Mouse (Mus musculus): ENCODE results near the gene Ptprt. TPM values are rescaled to one million over a fixed set of nuclear protein-coding genes. Genes with fewer than 3 reads are reported as not detected.
A peak's percentile ranks its signal among the peaks of the same experiment; 100 is the strongest.

The Ptprt gene
- total and polyA plus RNA-seq, 2 experiments from 2014 or later: 15.7 to 68.3 TPM

GRCm38 (mm10) chr2:162080717-162081398 is 580.1 kb downstream of the Ptprt start:
- no peaks in the 10 kb centered on the region for H3K27me3 ChIP-seq (ENCODE audit: insufficient read depth, low read length)

GRCm38 (mm10) chr2:162078571-162079280 is 582.2 kb downstream of the Ptprt start:
- WGBS: 74% methylated on average over 5 of the region's 5 CpGs
- Histone ChIP-seq H3K27me3 (ENCODE audit: insufficient read depth, low read length) (no peaks in the 10 kb centered on the region), H3K9me3 (ENCODE audit: low read length) (no peaks in the 10 kb centered on the region), H3K4me2 (ENCODE audit: low read depth, low read length) (no peak overlapping the region), H3K27ac (no peak overlapping the region), H3K9ac (replicated peaks; ENCODE audit: low read length) (no peak overlapping the region), H3K4me3 (ENCODE audit: low read length) (no peak overlapping the region), H3K36me3 (ENCODE audit: insufficient read depth, low read length) (no peaks in the 10 kb centered on the region), H3K4me1 (ENCODE audit: insufficient read depth, low read length) (peaks cover 5% of the 10 kb centered on the region; the same call in 1 of the 2 replicates)
- no peak for DNase-seq (ENCODE audit: low spot score)
- no peak for TF ChIP-seq CTCF (IDR thresholded peaks at IDR 0.05; ENCODE audit: low read depth)
- ATAC-seq: peak; percentile 32; the same call in 1 of the 2 replicates

More at GRCm38 (mm10) chr2:162080717-162081398, 580.1 kb downstream of the Ptprt start:
- no peaks in the 10 kb centered on the region for H3K9me3 ChIP-seq (ENCODE audit: low read length)
- WGBS: 43% methylated on average over 1 of the region's 1 CpGs
- H3K9ac ChIP-seq (replicated peaks; ENCODE audit: low read length): no peak overlapping the region
- peaks cover 5% of the 10 kb centered on the region; the same call in 1 of the 2 replicates for H3K4me1 ChIP-seq (ENCODE audit: insufficient read depth, low read length)
- ATAC-seq (no peak), DNase-seq (ENCODE audit: low spot score) (no peak)
- H3K36me3 ChIP-seq (ENCODE audit: insufficient read depth, low read length): no peaks in the 10 kb centered on the region
- no peak for TF ChIP-seq CTCF (IDR thresholded peaks at IDR 0.05; ENCODE audit: low read depth)
- no peak overlapping the region for H3K4me3 ChIP-seq (ENCODE audit: low read length)
- H3K27ac ChIP-seq: no peak overlapping the region
- no peak overlapping the region for H3K4me2 ChIP-seq (ENCODE audit: low read depth, low read length)

- no peak overlapping the region for H3K27ac ChIP-seq
- no peaks in the 10 kb centered on the region for H3K9me3 ChIP-seq (ENCODE audit: low read length)
- no peak for TF ChIP-seq CTCF (IDR thresholded peaks at IDR 0.05; ENCODE audit: low read depth)
- ATAC-seq (no peak), DNase-seq (ENCODE audit: low spot score) (no peak)
- no peak overlapping the region for H3K4me2 ChIP-seq (ENCODE audit: low read depth, low read length)
- no peak overlapping the region for H3K9ac ChIP-seq (replicated peaks; ENCODE audit: low read length)
- no peaks in the 10 kb centered on the region for H3K36me3 ChIP-seq (ENCODE audit: insufficient read depth, low read length)
- no peaks in the 10 kb centered on the region for H3K4me1 ChIP-seq (ENCODE audit: insufficient read depth, low read length)
- no peaks in the 10 kb centered on the region for H3K27me3 ChIP-seq (ENCODE audit: insufficient read depth, low read length)
- no peak overlapping the region for H3K4me3 ChIP-seq (ENCODE audit: low read length)
- WGBS: 83% methylated on average over 3 of the region's 3 CpGs
These were observed 608.1 kb downstream of the Ptprt start for GRCm38 (mm10) chr2:162052816-162053215.

GRCm38 (mm10) chr2:162050198-162050597 is 610.7 kb downstream of the Ptprt start:
- no peak for DNase-seq (ENCODE audit: low spot score)
- Histone ChIP-seq H3K4me2 (ENCODE audit: low read depth, low read length) (no peak overlapping the region), H3K27me3 (ENCODE audit: insufficient read depth, low read length) (no peaks in the 10 kb centered on the region), H3K9me3 (ENCODE audit: low read length) (no peaks in the 10 kb centered on the region), H3K9ac (replicated peaks; ENCODE audit: low read length) (no peak overlapping the region), H3K36me3 (ENCODE audit: insufficient read depth, low read length) (no peaks in the 10 kb centered on the region), H3K4me1 (ENCODE audit: insufficient read depth, low read length) (no peaks in the 10 kb centered on the region), H3K27ac (no peak overlapping the region), H3K4me3 (ENCODE audit: low read length) (no peak overlapping the region)
- TF ChIP-seq CTCF (IDR thresholded peaks at IDR 0.05; ENCODE audit: low read depth): no peak
- 76% methylated on average over 4 of the region's 4 CpGs for WGBS
- no peak for ATAC-seq

GRCm38 (mm10) chr2:162035615-162036014 is 625.3 kb downstream of the Ptprt start:
- WGBS: 44% methylated on average over 4 of the region's 4 CpGs
- no peaks in the 10 kb centered on the region for H3K36me3 ChIP-seq (ENCODE audit: insufficient read depth, low read length)
- H3K4me3 ChIP-seq (ENCODE audit: low read length): no peak overlapping the region
- H3K4me2 ChIP-seq (ENCODE audit: low read depth, low read length): no peak overlapping the region
- H3K9ac ChIP-seq (replicated peaks; ENCODE audit: low read length): no peak overlapping the region
- DNase-seq (ENCODE audit: low spot score): no peak
- no peaks in the 10 kb centered on the region for H3K27me3 ChIP-seq (ENCODE audit: insufficient read depth, low read length)
- no peaks in the 10 kb centered on the region for H3K9me3 ChIP-seq (ENCODE audit: low read length)
- no peak for TF ChIP-seq CTCF (IDR thresholded peaks at IDR 0.05; ENCODE audit: low read depth)
- no peak overlapping the region for H3K27ac ChIP-seq
- no peak for ATAC-seq
- no peaks in the 10 kb centered on the region for H3K4me1 ChIP-seq (ENCODE audit: insufficient read depth, low read length)

- no peaks in the 10 kb centered on the region for H3K36me3 ChIP-seq (ENCODE audit: insufficient read depth, low read length)
- ATAC-seq: no peak
- WGBS: 68% methylated on average over 4 of the region's 4 CpGs
These were observed 629.3 kb downstream of the Ptprt start for GRCm38 (mm10) chr2:162031636-162032035.

GRCm38 (mm10) chr2:162001016-162001415 is 659.9 kb downstream of the Ptprt start:
- H3K9ac ChIP-seq (replicated peaks; ENCODE audit: low read length): no peak overlapping the region
- H3K4me3 ChIP-seq (ENCODE audit: low read length): no peak overlapping the region
- no peaks in the 10 kb centered on the region for H3K36me3 ChIP-seq (ENCODE audit: insufficient read depth, low read length)
- no peak for ATAC-seq
- TF ChIP-seq CTCF (IDR thresholded peaks at IDR 0.05; ENCODE audit: low read depth): no peak
- H3K9me3 ChIP-seq (ENCODE audit: low read length): no peaks in the 10 kb centered on the region
- peak; percentile 60 for DNase-seq (ENCODE audit: low spot score)
- no peak overlapping the region for H3K27ac ChIP-seq
- WGBS: 35% methylated on average over 7 of the region's 7 CpGs
- H3K27me3 ChIP-seq (ENCODE audit: insufficient read depth, low read length): no peaks in the 10 kb centered on the region
- no peak overlapping the region for H3K4me2 ChIP-seq (ENCODE audit: low read depth, low read length)
- H3K4me1 ChIP-seq (ENCODE audit: insufficient read depth, low read length): no peaks in the 10 kb centered on the region

More at GRCm38 (mm10) chr2:162031636-162032035, 629.3 kb downstream of the Ptprt start:
- DNase-seq (ENCODE audit: low spot score): no peak
- TF ChIP-seq CTCF (IDR thresholded peaks at IDR 0.05; ENCODE audit: low read depth): no peak
- H3K4me3 ChIP-seq (ENCODE audit: low read length): no peak overlapping the region
- no peak overlapping the region for H3K9ac ChIP-seq (replicated peaks; ENCODE audit: low read length)
- H3K27ac ChIP-seq: no peak overlapping the region
- H3K27me3 ChIP-seq (ENCODE audit: insufficient read depth, low read length): no peaks in the 10 kb centered on the region
- no peak overlapping the region for H3K4me2 ChIP-seq (ENCODE audit: low read depth, low read length)
- H3K4me1 ChIP-seq (ENCODE audit: insufficient read depth, low read length): no peaks in the 10 kb centered on the region
- no peaks in the 10 kb centered on the region for H3K9me3 ChIP-seq (ENCODE audit: low read length)
